Mouse (Mus musculus) erythroblast, embryonic 14.5 days (primary cell): ENCODE measurements around the gene Pcgf6. TPM values are rescaled to one million over a fixed set of nuclear protein-coding genes. Genes with fewer than 3 reads are reported as not detected.
A peak's percentile ranks its signal among the peaks of the same experiment; 100 is the strongest.

ENCODE experiments used
- H3K27me3 ChIP-seq: 2 replicates; pipeline ENCODE4 v1.6.1; 2012; ENCODE audit warnings: inconsistent platforms; ENCODE audit not compliant: control insufficient read depth
- H3K36me3 ChIP-seq: 2 replicates; pipeline ENCODE4 v1.6.1; 2012; ENCODE audit warnings: mild to moderate bottlenecking, inconsistent platforms; ENCODE audit not compliant: control insufficient read depth
- H3K4me1 ChIP-seq: 2 replicates; pipeline ENCODE4 v1.6.1; 2012; ENCODE audit warnings: inconsistent platforms; ENCODE audit not compliant: control insufficient read depth
- H3K4me3 ChIP-seq: replicated peaks from 2 replicates; pipeline ENCODE3; 2012; ENCODE audit warnings: moderate library complexity, mild to moderate bottlenecking, inconsistent platforms
- H3K9me3 ChIP-seq: 2 replicates; pipeline ENCODE4 v1.6.1; 2012; ENCODE audit warnings: low read length, inconsistent platforms, mixed read lengths; ENCODE audit not compliant: control insufficient read depth
- GATA1 ChIP-seq: IDR thresholded peaks from 2 replicates; pipeline ENCODE4 v1.6.1; 2012; ENCODE audit warnings: low read length, inconsistent platforms, mixed read lengths
- TAL1 ChIP-seq: IDR thresholded peaks from 3 replicates; pipeline ENCODE4 v1.6.1; 2012; ENCODE audit warnings: low read length, inconsistent platforms, mixed read lengths
- polyA plus RNA-seq: library from polyadenylated mRNA; stranded (reverse); fragments of >175 nt; gene quantifications from 2 replicates; pipeline ENCODE4 v1.2.3, GENCODE M21; 2012

Gene Pcgf6
- 0.46 and 0.48 TPM in 2 replicates for polyA plus RNA-seq

- no peak for TF ChIP-seq TAL1
- TF ChIP-seq GATA1: no peak
- H3K4me1 ChIP-seq: peaks cover 27% of the 10 kb centered on the region
Measured at GRCm38 (mm10) chr19:47050271-47051032, at the start of gene Pcgf6. TSS of gene Pcgf6 (minus strand) at chr19:47050906.

GRCm38 (mm10) chr19:47090550-47091156, 39.9 kb upstream of the Pcgf6 start, which contains the start of the genes Usmg5 and Pdcd11:
TSS of gene Usmg5 (minus strand) at chr19:47090647.
TSS of gene Pdcd11 (plus strand) at chr19:47090768.
- H3K4me3 ChIP-seq: peak within 1 kb of the TSS; percentile 74
- H3K36me3 ChIP-seq: peaks cover 57% of the 10 kb centered on the region
- H3K9me3 ChIP-seq: no peaks in the 10 kb centered on the region
- no peaks in the 10 kb centered on the region for H3K27me3 ChIP-seq
- H3K4me1 ChIP-seq: peaks cover 31% of the 10 kb centered on the region
- no peak for TF ChIP-seq TAL1
- no peak for TF ChIP-seq GATA1

More at GRCm38 (mm10) chr19:47050271-47051032, at the start of gene Pcgf6:
- H3K36me3 ChIP-seq: peaks cover 22% of the 10 kb centered on the region
- peak within 1 kb of the TSS; percentile 77 for H3K4me3 ChIP-seq
- no peaks in the 10 kb centered on the region for H3K27me3 ChIP-seq
- no peaks in the 10 kb centered on the region for H3K9me3 ChIP-seq

- TF ChIP-seq GATA1: no peak
- no peak for TF ChIP-seq TAL1
- peaks cover 31% of the 10 kb centered on the region for H3K4me1 ChIP-seq
- H3K4me3 ChIP-seq: peak overlapping the region; percentile 74
- no peaks in the 10 kb centered on the region for H3K9me3 ChIP-seq
- H3K27me3 ChIP-seq: no peaks in the 10 kb centered on the region
- peaks cover 56% of the 10 kb centered on the region for H3K36me3 ChIP-seq
Measured at GRCm38 (mm10) chr19:47089718-47090525, 39.2 kb upstream of the Pcgf6 start.

GRCm38 (mm10) chr19:47088226-47088625, 37.5 kb upstream of the Pcgf6 start:
- TF ChIP-seq GATA1 (no peak), TAL1 (no peak)
- Histone ChIP-seq H3K9me3 (no peaks in the 10 kb centered on the region), H3K4me3 (no peak overlapping the region), H3K36me3 (peaks cover 58% of the 10 kb centered on the region), H3K4me1 (peaks cover 31% of the 10 kb centered on the region), H3K27me3 (no peaks in the 10 kb centered on the region)

GRCm38 (mm10) chr19:47067924-47068611, 17.4 kb upstream of the Pcgf6 start:
- Histone ChIP-seq H3K27me3 (no peaks in the 10 kb centered on the region), H3K36me3 (peaks cover 45% of the 10 kb centered on the region), H3K4me3 (peak overlapping the region; percentile 95), H3K4me1 (peaks cover 24% of the 10 kb centered on the region), H3K9me3 (no peaks in the 10 kb centered on the region)
- no peak for TF ChIP-seq GATA1
- TF ChIP-seq TAL1: no peak

- Histone ChIP-seq H3K4me3 (peak within 1 kb of the TSS; percentile 95), H3K36me3 (peaks cover 38% of the 10 kb centered on the region), H3K27me3 (no peaks in the 10 kb centered on the region), H3K9me3 (no peaks in the 10 kb centered on the region), H3K4me1 (peaks cover 24% of the 10 kb centered on the region)
- TF ChIP-seq TAL1 (no peak), GATA1 (no peak)
Measured at GRCm38 (mm10) chr19:47067096-47067882, 16.6 kb upstream of the Pcgf6 start, which contains the start of gene Taf5. TSS of gene Taf5 (plus strand) at chr19:47067746.

- H3K4me3 ChIP-seq: no peak overlapping the region
- H3K9me3 ChIP-seq: no peaks in the 10 kb centered on the region
- H3K36me3 ChIP-seq: peaks cover 25% of the 10 kb centered on the region
- peaks cover 24% of the 10 kb centered on the region for H3K4me1 ChIP-seq
- TF ChIP-seq TAL1 (no peak), GATA1 (no peak)
- H3K27me3 ChIP-seq: no peaks in the 10 kb centered on the region
Measured at GRCm38 (mm10) chr19:47065860-47066259, 15.2 kb upstream of the Pcgf6 start.

- Histone ChIP-seq H3K9me3 (no peaks in the 10 kb centered on the region), H3K36me3 (no peaks in the 10 kb centered on the region), H3K4me3 (no peak overlapping the region), H3K27me3 (peaks cover 3% of the 10 kb centered on the region; the same call in 1 of the 2 replicates), H3K4me1 (no peaks in the 10 kb centered on the region)
- TF ChIP-seq GATA1: no peak
- TF ChIP-seq TAL1: no peak
Measured at GRCm38 (mm10) chr19:47057684-47058083, 7.0 kb upstream of the Pcgf6 start.
